Mouse (Mus musculus): ENCODE results near the gene Olfr1323. TPM values are rescaled to one million over a fixed set of nuclear protein-coding genes. Genes with fewer than 3 reads are reported as not detected.

The Olfr1323 gene
- 0.12 TPM in 1 of 2 replicates, not detected in the other for polyA plus RNA-seq (2015; fragmentation: Nextera tagmentation; extraction: Ambion mirVana)

DNA sequence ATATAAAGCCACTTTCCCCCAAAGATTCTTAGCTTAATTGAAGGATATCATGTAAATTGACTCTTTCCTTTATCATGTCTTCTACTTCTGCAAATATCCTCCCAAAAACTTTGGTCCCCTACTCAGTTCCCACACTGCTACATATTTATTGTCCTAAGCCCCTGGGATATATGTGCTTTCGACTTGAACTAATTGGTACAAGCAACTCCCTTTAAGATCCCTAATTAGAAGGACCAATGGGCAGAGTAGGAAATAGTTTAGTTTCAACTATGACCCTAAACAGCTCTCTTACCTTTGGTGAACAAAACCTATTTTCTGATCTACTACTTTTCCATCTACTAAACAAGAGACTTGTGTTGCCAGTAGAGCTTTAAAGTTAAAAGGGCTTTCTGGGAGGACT is at the start of gene Olfr1323:
Gene Olfr1323, minus strand, starts transcription at position 101 of the 400 bp plus-strand sequence.
- H3K27me3 ChIP-seq = no peaks in the 10 kb centered on the region
- H3K9me3 ChIP-seq (replicated peaks) = no peaks in the 10 kb centered on the region
- H3K4me1 ChIP-seq = no peaks in the 10 kb centered on the region
- no peaks in the 10 kb centered on the region for H3K36me3 ChIP-seq
- 53% methylated on average over 1 of the region's 1 CpGs for WGBS
- H3K4me2 ChIP-seq (replicated peaks) = no peak within 1 kb of the TSS
- ATAC-seq (ENCODE audit: insufficient number of reproducible peaks, low FRiP score, low TSS enrichment, low read depth) = no peak
- no peak within 1 kb of the TSS for H3K4me3 ChIP-seq (replicated peaks)
- H3K9ac ChIP-seq = no peak within 1 kb of the TSS
- H3K27ac ChIP-seq (replicated peaks) = no peak within 1 kb of the TSS

DNA sequence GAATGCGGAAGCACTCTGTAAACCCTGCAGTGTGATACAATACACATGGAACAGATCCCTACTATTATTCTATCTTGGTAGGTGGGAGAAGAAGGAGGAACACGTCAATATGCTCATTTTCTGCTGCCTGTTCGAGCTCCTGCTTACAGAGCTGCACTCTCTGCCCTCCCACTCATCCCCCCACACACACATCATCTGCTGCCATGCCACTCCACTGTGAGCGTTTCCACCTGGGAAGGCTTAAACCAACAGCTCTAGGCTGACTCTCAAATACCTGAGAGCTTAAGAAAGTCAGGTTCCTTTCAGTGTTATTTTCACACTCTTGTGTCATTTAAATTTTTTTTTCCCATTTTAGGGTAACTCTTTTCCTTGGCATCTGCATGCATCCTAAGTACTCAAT is 6.9 kb downstream of the Olfr1323 start:
- no peaks in the 10 kb centered on the region for H3K4me1 ChIP-seq
- no peaks in the 10 kb centered on the region for H3K9me3 ChIP-seq (replicated peaks)
- no peak overlapping the region for H3K4me3 ChIP-seq (replicated peaks)
- no peaks in the 10 kb centered on the region for H3K27me3 ChIP-seq
- H3K27ac ChIP-seq (replicated peaks) = no peak overlapping the region
- no peak overlapping the region for H3K9ac ChIP-seq
- no peak for ATAC-seq (ENCODE audit: insufficient number of reproducible peaks, low FRiP score, low TSS enrichment, low read depth)
- 39% methylated on average over 4 of the region's 4 CpGs for WGBS
- no peaks in the 10 kb centered on the region for H3K36me3 ChIP-seq
- H3K4me2 ChIP-seq (replicated peaks) = no peak overlapping the region

Other genes with a start within 250 kb of the Olfr1323 start
- 4.3 and 4.5 TPM in 2 replicates for gene Igsf1, start 221.6 kb downstream of the Olfr1323 start, polyA plus RNA-seq (2015; fragmentation: Nextera tagmentation; extraction: Ambion mirVana)
- gene Olfr1322, start 127.9 kb downstream of the Olfr1323 start, polyA plus RNA-seq (2015; fragmentation: Nextera tagmentation; extraction: Ambion mirVana) = not detected in 2 replicates